Mouse (Mus musculus): Measurements from ENCODE around the gene Fbln2.

GRCm38 (mm10) chr6:91278302-91278701, 66.0 kb downstream of the Fbln2 start:
- TF ChIP-seq POLR2A (IDR thresholded peaks at IDR 0.05; ENCODE audit: low read depth, low read length): no peak
- no peak for TF ChIP-seq CTCF (IDR thresholded peaks at IDR 0.05; ENCODE audit: borderline replicate concordance, insufficient read depth, low read length)
